Mouse (Mus musculus): Measurements from ENCODE around the gene Lcor. TPM values are rescaled to one million over a fixed set of nuclear protein-coding genes. Genes with fewer than 3 reads are reported as not detected.

The Lcor gene
- total RNA-seq, 1 experiment, result 10.2 TPM

GRCm38 (mm10) chr19:41495382-41496032, 13.1 kb downstream of the Lcor start:
- in situ Hi-C loops (cut with MboI; ENCODE audit: low sequenced_read_pairs in 2 of 2, unreplicated experiment in 2 of 2), result no loop called here
- no peak overlapping the region for H3K4me3 ChIP-seq (ENCODE audit: insufficient read depth in 1 of 2, low read depth in 1 of 2, low read length in 2 of 2, poor library complexity in 1 of 2, severe bottlenecking in 1 of 2)
- TF ChIP-seq MAFK (IDR thresholded peaks at IDR 0.05; ENCODE audit: insufficient read depth, low read depth, low read length), result no peak
- TF ChIP-seq ZNF384 (IDR thresholded peaks at IDR 0.05; ENCODE audit: low read depth, low read length), result no peak
- no peak for TF ChIP-seq ZC3H11A (IDR thresholded peaks at IDR 0.05; ENCODE audit: borderline replicate concordance, low read depth, low read length)
- no peak for TF ChIP-seq HCFC1 (IDR thresholded peaks at IDR 0.05; ENCODE audit: borderline replicate concordance, insufficient read depth, low read length)
- TF ChIP-seq CHD2 (IDR thresholded peaks at IDR 0.05; ENCODE audit: low read depth, low read length), result no peak

GRCm38 (mm10) chr19:41496058-41496457, 13.6 kb downstream of the Lcor start:
- no peak for DNase-seq (ENCODE audit: low read depth, low spot score)
- no peak overlapping the region for H3K4me3 ChIP-seq (ENCODE audit: insufficient read depth in 1 of 2, low read depth in 1 of 2, low read length in 2 of 2, poor library complexity in 1 of 2, severe bottlenecking in 1 of 2)
- H3K4me1 ChIP-seq (ENCODE audit: control insufficient read depth in 2 of 2, insufficient read depth in 2 of 2, low read length in 2 of 2, poor library complexity in 1 of 2), result no peaks in the 10 kb centered on the region
- in situ Hi-C loops (cut with MboI; ENCODE audit: low sequenced_read_pairs in 2 of 2, unreplicated experiment in 2 of 2), result no loop called here
- TF ChIP-seq MAFK (IDR thresholded peaks at IDR 0.05; ENCODE audit: insufficient read depth, low read depth, low read length) (no peak), CHD2 (IDR thresholded peaks at IDR 0.05; ENCODE audit: low read depth, low read length) (no peak), ZC3H11A (IDR thresholded peaks at IDR 0.05; ENCODE audit: borderline replicate concordance, low read depth, low read length) (no peak), HCFC1 (IDR thresholded peaks at IDR 0.05; ENCODE audit: borderline replicate concordance, insufficient read depth, low read length) (no peak), ZNF384 (IDR thresholded peaks at IDR 0.05; ENCODE audit: low read depth, low read length) (no peak)
- no peak overlapping the region for H3K9ac ChIP-seq (ENCODE audit: insufficient read depth, low read depth, low read length, poor library complexity, severe bottlenecking)
- no peaks in the 10 kb centered on the region for H3K9me3 ChIP-seq (ENCODE audit: control insufficient read depth, insufficient read depth, low read depth, low read length)
- no peak overlapping the region for H3K27ac ChIP-seq (ENCODE audit: insufficient read depth, low read depth, low read length, poor library complexity, severe bottlenecking)
- no peaks in the 10 kb centered on the region for H3K36me3 ChIP-seq (ENCODE audit: control insufficient read depth, insufficient read depth, low read length, poor library complexity, severe bottlenecking)

More at GRCm38 (mm10) chr19:41495382-41496032, 13.1 kb downstream of the Lcor start:
- Histone ChIP-seq H3K36me3 (ENCODE audit: control insufficient read depth, insufficient read depth, low read length, poor library complexity, severe bottlenecking) (no peaks in the 10 kb centered on the region), H3K9ac (ENCODE audit: insufficient read depth, low read depth, low read length, poor library complexity, severe bottlenecking) (no peak overlapping the region), H3K9me3 (ENCODE audit: control insufficient read depth, insufficient read depth, low read depth, low read length) (no peaks in the 10 kb centered on the region), H3K4me1 (ENCODE audit: control insufficient read depth in 2 of 2, insufficient read depth in 2 of 2, low read length in 2 of 2, poor library complexity in 1 of 2) (no peaks in the 10 kb centered on the region), H3K27ac (ENCODE audit: insufficient read depth, low read depth, low read length, poor library complexity, severe bottlenecking) (no peak overlapping the region)
- no peak for DNase-seq (ENCODE audit: low read depth, low spot score)

GRCm38 (mm10) chr19:41507872-41508271, 25.4 kb downstream of the Lcor start:
- Histone ChIP-seq H3K36me3 (ENCODE audit: control insufficient read depth, insufficient read depth, low read length, poor library complexity, severe bottlenecking) (peaks cover 2% of the 10 kb centered on the region; the same call in 1 of the 2 replicates), H3K4me1 (ENCODE audit: control insufficient read depth in 2 of 2, insufficient read depth in 2 of 2, low read length in 2 of 2, poor library complexity in 1 of 2) (no peaks in the 10 kb centered on the region), H3K4me3 (ENCODE audit: insufficient read depth in 1 of 2, low read depth in 1 of 2, low read length in 2 of 2, poor library complexity in 1 of 2, severe bottlenecking in 1 of 2) (no peak overlapping the region), H3K9me3 (ENCODE audit: control insufficient read depth, insufficient read depth, low read depth, low read length) (no peaks in the 10 kb centered on the region), H3K9ac (ENCODE audit: insufficient read depth, low read depth, low read length, poor library complexity, severe bottlenecking) (no peak overlapping the region), H3K27ac (ENCODE audit: insufficient read depth, low read depth, low read length, poor library complexity, severe bottlenecking) (no peak overlapping the region)
- in situ Hi-C loops (cut with MboI; ENCODE audit: low sequenced_read_pairs in 2 of 2, unreplicated experiment in 2 of 2), result no loop called here
- TF ChIP-seq MAFK (IDR thresholded peaks at IDR 0.05; ENCODE audit: insufficient read depth, low read depth, low read length), result no peak
- TF ChIP-seq CHD2 (IDR thresholded peaks at IDR 0.05; ENCODE audit: low read depth, low read length), result no peak
- no peak for TF ChIP-seq HCFC1 (IDR thresholded peaks at IDR 0.05; ENCODE audit: borderline replicate concordance, insufficient read depth, low read length)
- TF ChIP-seq ZC3H11A (IDR thresholded peaks at IDR 0.05; ENCODE audit: borderline replicate concordance, low read depth, low read length), result no peak
- TF ChIP-seq ZNF384 (IDR thresholded peaks at IDR 0.05; ENCODE audit: low read depth, low read length), result no peak
- no peak for DNase-seq (ENCODE audit: low read depth, low spot score)

- no peak overlapping the region for H3K4me3 ChIP-seq (ENCODE audit: insufficient read depth in 1 of 2, low read depth in 1 of 2, low read length in 2 of 2, poor library complexity in 1 of 2, severe bottlenecking in 1 of 2)
- H3K9ac ChIP-seq (ENCODE audit: insufficient read depth, low read depth, low read length, poor library complexity, severe bottlenecking), result no peak overlapping the region
- H3K27ac ChIP-seq (ENCODE audit: insufficient read depth, low read depth, low read length, poor library complexity, severe bottlenecking), result no peak overlapping the region
- TF ChIP-seq CHD2 (IDR thresholded peaks at IDR 0.05; ENCODE audit: low read depth, low read length) (no peak), HCFC1 (IDR thresholded peaks at IDR 0.05; ENCODE audit: borderline replicate concordance, insufficient read depth, low read length) (no peak), ZNF384 (IDR thresholded peaks at IDR 0.05; ENCODE audit: low read depth, low read length) (no peak), ZC3H11A (IDR thresholded peaks at IDR 0.05; ENCODE audit: borderline replicate concordance, low read depth, low read length) (no peak), MAFK (IDR thresholded peaks at IDR 0.05; ENCODE audit: insufficient read depth, low read depth, low read length) (no peak)
- in situ Hi-C loops (cut with MboI; ENCODE audit: low sequenced_read_pairs in 2 of 2, unreplicated experiment in 2 of 2), result no loop called here
- DNase-seq (ENCODE audit: low read depth, low spot score), result no peak
- no peaks in the 10 kb centered on the region for H3K9me3 ChIP-seq (ENCODE audit: control insufficient read depth, insufficient read depth, low read depth, low read length)
- peaks cover 0 to 2% of the 10 kb centered on the region in 2 experiments; a peak in 1 of 4 replicates for H3K4me1 ChIP-seq (ENCODE audit: control insufficient read depth in 2 of 2, insufficient read depth in 2 of 2, low read length in 2 of 2, poor library complexity in 1 of 2)
- H3K36me3 ChIP-seq (ENCODE audit: control insufficient read depth, insufficient read depth, low read length, poor library complexity, severe bottlenecking), result no peaks in the 10 kb centered on the region
Observed at GRCm38 (mm10) chr19:41514836-41515235, 32.4 kb downstream of the Lcor start.
